Mouse (Mus musculus): ENCODE results near the gene Oma1. TPM values are rescaled to one million over a fixed set of nuclear protein-coding genes. Genes with fewer than 3 reads are reported as not detected.

The Oma1 gene
- 18.7 and 19.8 TPM in 2 replicates for polyA plus RNA-seq (2014; fragmentation: Nextera tagmentation; extraction: Ambion mirVana)

GRCm38 (mm10) chr4:103313587-103314525, at the start of gene Oma1:
Gene Oma1, plus strand, starts transcription at chr4:103313812.
- H3K36me3 ChIP-seq (ENCODE audit: control insufficient read depth, insufficient read depth, low read length), result no peaks in the 10 kb centered on the region
- peak within 1 kb of the TSS; percentile 65 for H3K9ac ChIP-seq (replicated peaks; ENCODE audit: low read depth, low read length)
- H3K9me3 ChIP-seq (ENCODE audit: control insufficient read depth, low read depth, low read length), result no peaks in the 10 kb centered on the region
- H3K27ac ChIP-seq (ENCODE audit: low read length), result peak within 1 kb of the TSS; percentile 94
- peak within 1 kb of the TSS; percentile 43 for H3K4me2 ChIP-seq (replicated peaks; ENCODE audit: low read depth, low read length)
- WGBS, result under 1% methylated on average over 58 of the region's 61 CpGs
- ATAC-seq (ENCODE audit: insufficient number of reproducible peaks, insufficient read depth, low FRiP score, low read depth), result peak; percentile 99
- peaks cover 6% of the 10 kb centered on the region; the same call in 1 of the 2 replicates for H3K4me1 ChIP-seq (ENCODE audit: control insufficient read depth, insufficient read depth, low read length)
- H3K4me3 ChIP-seq (ENCODE audit: low read depth, low read length), result peak within 1 kb of the TSS; percentile 59
- H3K27me3 ChIP-seq (ENCODE audit: control insufficient read depth, insufficient read depth, low read length), result no peaks in the 10 kb centered on the region

- ATAC-seq (ENCODE audit: insufficient number of reproducible peaks, insufficient read depth, low FRiP score, low read depth), result no peak
- Histone ChIP-seq H3K4me1 (ENCODE audit: control insufficient read depth, insufficient read depth, low read length) (no peaks in the 10 kb centered on the region), H3K36me3 (ENCODE audit: control insufficient read depth, insufficient read depth, low read length) (no peaks in the 10 kb centered on the region), H3K27ac (ENCODE audit: low read length) (no peak overlapping the region), H3K4me3 (ENCODE audit: low read depth, low read length) (no peak overlapping the region), H3K4me2 (replicated peaks; ENCODE audit: low read depth, low read length) (no peak overlapping the region), H3K27me3 (ENCODE audit: control insufficient read depth, insufficient read depth, low read length) (no peaks in the 10 kb centered on the region), H3K9ac (replicated peaks; ENCODE audit: low read depth, low read length) (no peak overlapping the region), H3K9me3 (ENCODE audit: control insufficient read depth, low read depth, low read length) (no peaks in the 10 kb centered on the region)
- 12% methylated on average over 8 of the region's 8 CpGs for WGBS
Observed at GRCm38 (mm10) chr4:103263812-103264396, 49.7 kb upstream of the Oma1 start.

- H3K27me3 ChIP-seq (ENCODE audit: control insufficient read depth, insufficient read depth, low read length), result no peaks in the 10 kb centered on the region
- no peaks in the 10 kb centered on the region for H3K9me3 ChIP-seq (ENCODE audit: control insufficient read depth, low read depth, low read length)
- H3K9ac ChIP-seq (replicated peaks; ENCODE audit: low read depth, low read length), result no peak overlapping the region
- H3K4me3 ChIP-seq (ENCODE audit: low read depth, low read length), result no peak overlapping the region
- 26% methylated on average over 2 of the region's 2 CpGs for WGBS
- H3K4me2 ChIP-seq (replicated peaks; ENCODE audit: low read depth, low read length), result no peak overlapping the region
- no peaks in the 10 kb centered on the region for H3K4me1 ChIP-seq (ENCODE audit: control insufficient read depth, insufficient read depth, low read length)
- H3K36me3 ChIP-seq (ENCODE audit: control insufficient read depth, insufficient read depth, low read length), result no peaks in the 10 kb centered on the region
- no peak overlapping the region for H3K27ac ChIP-seq (ENCODE audit: low read length)
- no peak for ATAC-seq (ENCODE audit: insufficient number of reproducible peaks, insufficient read depth, low FRiP score, low read depth)
Observed at GRCm38 (mm10) chr4:103265166-103265565, 48.4 kb upstream of the Oma1 start.

GRCm38 (mm10) chr4:103269336-103269735, 44.3 kb upstream of the Oma1 start:
- Histone ChIP-seq H3K36me3 (ENCODE audit: control insufficient read depth, insufficient read depth, low read length) (no peaks in the 10 kb centered on the region), H3K9me3 (ENCODE audit: control insufficient read depth, low read depth, low read length) (no peaks in the 10 kb centered on the region)
- ATAC-seq (ENCODE audit: insufficient number of reproducible peaks, insufficient read depth, low FRiP score, low read depth), result no peak

GRCm38 (mm10) chr4:103273021-103273420, 40.6 kb upstream of the Oma1 start:
- 56% methylated on average over 6 of the region's 8 CpGs for WGBS
- Histone ChIP-seq H3K36me3 (ENCODE audit: control insufficient read depth, insufficient read depth, low read length) (no peaks in the 10 kb centered on the region), H3K4me3 (ENCODE audit: low read depth, low read length) (no peak overlapping the region), H3K9me3 (ENCODE audit: control insufficient read depth, low read depth, low read length) (no peaks in the 10 kb centered on the region), H3K27ac (ENCODE audit: low read length) (no peak overlapping the region), H3K27me3 (ENCODE audit: control insufficient read depth, insufficient read depth, low read length) (no peaks in the 10 kb centered on the region), H3K9ac (replicated peaks; ENCODE audit: low read depth, low read length) (no peak overlapping the region), H3K4me1 (ENCODE audit: control insufficient read depth, insufficient read depth, low read length) (no peaks in the 10 kb centered on the region), H3K4me2 (replicated peaks; ENCODE audit: low read depth, low read length) (no peak overlapping the region)
- no peak for ATAC-seq (ENCODE audit: insufficient number of reproducible peaks, insufficient read depth, low FRiP score, low read depth)

More at GRCm38 (mm10) chr4:103269336-103269735, 44.3 kb upstream of the Oma1 start:
- WGBS, result 87% methylated on average over 4 of the region's 4 CpGs
- H3K4me2 ChIP-seq (replicated peaks; ENCODE audit: low read depth, low read length), result no peak overlapping the region
- no peak overlapping the region for H3K9ac ChIP-seq (replicated peaks; ENCODE audit: low read depth, low read length)
- no peak overlapping the region for H3K27ac ChIP-seq (ENCODE audit: low read length)
- H3K4me1 ChIP-seq (ENCODE audit: control insufficient read depth, insufficient read depth, low read length), result no peaks in the 10 kb centered on the region
- no peaks in the 10 kb centered on the region for H3K27me3 ChIP-seq (ENCODE audit: control insufficient read depth, insufficient read depth, low read length)
- no peak overlapping the region for H3K4me3 ChIP-seq (ENCODE audit: low read depth, low read length)

GRCm38 (mm10) chr4:103288342-103288741, 25.3 kb upstream of the Oma1 start:
- WGBS, result 84% methylated on average over 7 of the region's 7 CpGs
- Histone ChIP-seq H3K9me3 (ENCODE audit: control insufficient read depth, low read depth, low read length) (no peaks in the 10 kb centered on the region), H3K9ac (replicated peaks; ENCODE audit: low read depth, low read length) (no peak overlapping the region), H3K4me2 (replicated peaks; ENCODE audit: low read depth, low read length) (no peak overlapping the region), H3K27me3 (ENCODE audit: control insufficient read depth, insufficient read depth, low read length) (no peaks in the 10 kb centered on the region), H3K4me3 (ENCODE audit: low read depth, low read length) (no peak overlapping the region), H3K27ac (ENCODE audit: low read length) (no peak overlapping the region), H3K4me1 (ENCODE audit: control insufficient read depth, insufficient read depth, low read length) (no peaks in the 10 kb centered on the region), H3K36me3 (ENCODE audit: control insufficient read depth, insufficient read depth, low read length) (no peaks in the 10 kb centered on the region)
- no peak for ATAC-seq (ENCODE audit: insufficient number of reproducible peaks, insufficient read depth, low FRiP score, low read depth)

GRCm38 (mm10) chr4:103290763-103291162, 22.8 kb upstream of the Oma1 start, which contains the start of gene 4921539E11Rik:
Gene 4921539E11Rik, minus strand, starts transcription at chr4:103290863.
- Histone ChIP-seq H3K4me1 (ENCODE audit: control insufficient read depth, insufficient read depth, low read length) (no peaks in the 10 kb centered on the region), H3K9ac (replicated peaks; ENCODE audit: low read depth, low read length) (no peak within 1 kb of the TSS), H3K27ac (ENCODE audit: low read length) (no peak within 1 kb of the TSS), H3K27me3 (ENCODE audit: control insufficient read depth, insufficient read depth, low read length) (no peaks in the 10 kb centered on the region), H3K4me2 (replicated peaks; ENCODE audit: low read depth, low read length) (no peak within 1 kb of the TSS), H3K9me3 (ENCODE audit: control insufficient read depth, low read depth, low read length) (no peaks in the 10 kb centered on the region), H3K4me3 (ENCODE audit: low read depth, low read length) (no peak within 1 kb of the TSS), H3K36me3 (ENCODE audit: control insufficient read depth, insufficient read depth, low read length) (no peaks in the 10 kb centered on the region)
- 80% methylated on average over 2 of the region's 2 CpGs for WGBS
- no peak for ATAC-seq (ENCODE audit: insufficient number of reproducible peaks, insufficient read depth, low FRiP score, low read depth)

- Histone ChIP-seq H3K36me3 (ENCODE audit: control insufficient read depth, insufficient read depth, low read length) (no peaks in the 10 kb centered on the region), H3K9ac (replicated peaks; ENCODE audit: low read depth, low read length) (no peak overlapping the region), H3K27ac (ENCODE audit: low read length) (no peak overlapping the region), H3K4me1 (ENCODE audit: control insufficient read depth, insufficient read depth, low read length) (no peaks in the 10 kb centered on the region), H3K4me2 (replicated peaks; ENCODE audit: low read depth, low read length) (no peak overlapping the region), H3K4me3 (ENCODE audit: low read depth, low read length) (no peak overlapping the region), H3K9me3 (ENCODE audit: control insufficient read depth, low read depth, low read length) (no peaks in the 10 kb centered on the region), H3K27me3 (ENCODE audit: control insufficient read depth, insufficient read depth, low read length) (no peaks in the 10 kb centered on the region)
- 59% methylated on average over 10 of the region's 10 CpGs for WGBS
- ATAC-seq (ENCODE audit: insufficient number of reproducible peaks, insufficient read depth, low FRiP score, low read depth), result no peak
Observed at GRCm38 (mm10) chr4:103299342-103299741, 14.3 kb upstream of the Oma1 start.

Data from stomach, embryonic 14.5 days (tissue).